Mouse (Mus musculus): ENCODE results near the gene Plpp6. TPM values are rescaled to one million over a fixed set of nuclear protein-coding genes. Genes with fewer than 3 reads are reported as not detected.
A peak's percentile ranks its signal among the peaks of the same experiment; 100 is the strongest.
"Not testable (repeated sequence)": the region's sequence is repeated elsewhere in the genome, so short reads cannot be mapped to it uniquely, and the experiment has no call there.

Gene Plpp6
- polyA plus RNA-seq, 2 experiments from 2014 or later: 1.6 to 2.5 TPM

DNA sequence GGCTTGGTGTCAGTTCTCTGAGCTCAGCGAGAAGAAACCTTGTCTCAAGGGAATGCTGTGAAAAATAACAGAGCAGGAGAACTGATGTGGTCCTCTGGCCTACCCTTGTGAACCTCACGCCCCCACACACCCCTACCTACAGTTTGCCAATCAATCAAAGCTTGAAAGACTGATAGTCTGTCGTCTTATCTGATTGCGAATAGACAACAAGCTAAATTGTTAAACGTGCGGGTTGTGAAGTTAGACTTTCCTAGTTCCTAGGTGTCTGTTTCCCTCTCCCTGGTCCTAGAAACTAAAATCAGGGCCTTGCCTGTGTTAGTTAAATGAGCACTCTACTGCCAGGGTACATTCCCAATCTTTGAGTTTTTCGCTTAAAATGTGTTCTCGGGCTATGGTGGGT is 25.8 kb downstream of the Plpp6 start:
- no peak for ATAC-seq

DNA sequence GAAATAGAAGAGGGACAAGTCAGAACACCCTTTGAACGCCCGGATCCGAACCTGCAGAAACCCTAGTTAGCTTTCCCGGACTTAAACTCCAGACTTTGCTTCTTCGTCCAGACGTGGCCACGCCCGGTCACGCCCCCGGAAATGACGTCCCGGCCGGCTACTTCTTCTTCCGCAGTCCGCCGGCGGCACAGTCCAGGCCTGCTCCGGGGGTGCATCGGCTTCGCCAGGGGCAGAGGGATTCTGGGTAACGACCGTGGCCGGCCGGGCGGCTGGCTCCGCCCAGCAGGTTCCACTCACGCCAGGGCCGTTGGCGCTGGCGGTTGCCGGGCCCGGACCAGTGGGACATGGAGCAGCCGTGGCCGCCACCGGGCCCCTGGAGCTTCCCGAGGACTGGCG is 26.4 kb downstream of the Plpp6 start, which contains the start of gene Cdc37l1:
Gene Cdc37l1 (plus strand): TSS at position 159 of the 396 bp plus-strand sequence.
- ATAC-seq: peak; percentile 88

DNA sequence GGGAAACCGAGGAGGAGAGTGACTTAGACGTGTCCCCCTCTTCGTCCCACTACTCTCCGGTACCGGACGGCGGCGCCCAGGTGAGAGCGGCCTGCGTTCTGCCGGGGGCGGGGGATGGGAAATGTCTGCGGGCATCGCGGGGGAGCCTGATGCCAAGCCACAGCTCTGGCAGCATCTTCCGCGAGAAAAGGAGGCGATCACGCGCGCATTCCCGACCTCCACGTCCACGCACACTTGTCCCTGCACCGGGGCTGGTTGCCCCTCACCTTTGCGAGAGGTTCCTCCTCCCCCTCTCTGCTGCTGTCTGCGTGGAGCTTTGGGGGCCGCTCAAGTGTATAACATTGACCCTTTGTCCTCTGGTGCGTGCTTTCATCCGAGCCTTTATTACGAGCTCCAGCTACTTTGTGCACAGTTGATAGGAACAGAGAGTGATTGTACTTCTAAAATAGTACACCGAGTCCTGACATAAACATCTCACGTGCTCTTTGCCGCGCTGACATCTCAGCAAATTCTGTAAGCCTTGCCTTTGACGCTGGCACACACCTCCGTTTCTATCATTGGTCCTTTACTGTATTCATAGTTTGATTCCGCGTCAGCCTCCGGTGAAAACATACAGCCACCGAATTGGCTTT is 27.0 kb downstream of the Plpp6 start:
- ATAC-seq: peak; percentile 36

DNA sequence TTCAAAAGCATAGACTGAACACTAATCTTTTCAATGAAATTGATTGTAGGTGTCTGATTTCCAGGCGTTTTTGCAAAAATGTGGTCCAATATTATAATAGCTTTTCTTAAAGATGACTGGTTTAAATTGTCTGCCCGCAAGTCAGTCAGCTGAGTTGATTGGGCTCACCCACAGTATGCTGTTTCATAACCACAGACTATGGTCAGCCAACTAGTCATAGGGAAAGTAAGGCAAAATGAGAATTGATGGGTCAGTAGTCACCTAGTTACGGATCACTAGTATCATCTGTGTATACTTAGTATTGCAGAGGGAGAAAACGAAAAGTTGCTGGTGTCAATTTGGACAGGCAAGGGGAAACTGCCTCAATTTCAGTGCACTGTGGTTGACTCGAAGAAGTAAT is 27.6 kb downstream of the Plpp6 start:
- no peak for ATAC-seq

DNA sequence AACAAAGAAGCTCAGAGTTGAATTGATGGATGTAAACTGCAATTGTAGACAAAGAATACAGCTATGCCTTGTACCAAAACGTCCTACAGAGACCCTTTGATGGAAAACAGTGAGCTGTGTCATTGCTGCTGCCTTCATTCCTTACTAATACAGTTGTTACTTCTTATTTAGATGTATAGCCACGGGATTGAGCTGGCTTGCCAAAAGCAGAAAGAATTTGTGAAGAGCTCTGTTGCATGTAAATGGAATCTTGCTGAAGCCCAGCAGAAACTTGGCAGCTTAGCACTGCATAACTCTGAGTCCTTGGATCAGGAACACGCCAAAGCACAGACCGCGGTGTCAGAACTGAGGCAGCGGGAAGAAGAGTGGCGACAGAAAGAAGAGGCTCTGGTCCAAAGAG is 31.1 kb downstream of the Plpp6 start:
- no peak for ATAC-seq

DNA sequence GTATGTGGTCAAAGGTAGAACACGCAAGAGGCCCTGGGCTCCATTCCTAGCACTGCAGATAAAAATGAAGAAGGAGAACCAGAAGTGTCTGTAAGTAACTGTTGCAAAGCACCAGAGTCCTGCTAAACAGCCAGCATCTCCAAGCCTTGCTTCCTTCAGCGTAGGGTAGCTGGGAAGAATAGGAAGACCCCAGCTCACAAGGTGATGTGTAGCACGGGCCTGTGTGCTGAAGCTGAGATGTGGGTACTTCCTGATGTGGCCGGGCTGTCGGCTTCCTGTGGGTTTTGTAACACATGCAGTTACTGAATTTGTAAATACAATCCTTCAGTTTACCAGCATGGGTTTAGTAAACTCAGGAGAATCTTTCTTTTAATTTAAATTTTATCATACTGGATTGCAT is 31.6 kb downstream of the Plpp6 start:
- ATAC-seq: no peak

DNA sequence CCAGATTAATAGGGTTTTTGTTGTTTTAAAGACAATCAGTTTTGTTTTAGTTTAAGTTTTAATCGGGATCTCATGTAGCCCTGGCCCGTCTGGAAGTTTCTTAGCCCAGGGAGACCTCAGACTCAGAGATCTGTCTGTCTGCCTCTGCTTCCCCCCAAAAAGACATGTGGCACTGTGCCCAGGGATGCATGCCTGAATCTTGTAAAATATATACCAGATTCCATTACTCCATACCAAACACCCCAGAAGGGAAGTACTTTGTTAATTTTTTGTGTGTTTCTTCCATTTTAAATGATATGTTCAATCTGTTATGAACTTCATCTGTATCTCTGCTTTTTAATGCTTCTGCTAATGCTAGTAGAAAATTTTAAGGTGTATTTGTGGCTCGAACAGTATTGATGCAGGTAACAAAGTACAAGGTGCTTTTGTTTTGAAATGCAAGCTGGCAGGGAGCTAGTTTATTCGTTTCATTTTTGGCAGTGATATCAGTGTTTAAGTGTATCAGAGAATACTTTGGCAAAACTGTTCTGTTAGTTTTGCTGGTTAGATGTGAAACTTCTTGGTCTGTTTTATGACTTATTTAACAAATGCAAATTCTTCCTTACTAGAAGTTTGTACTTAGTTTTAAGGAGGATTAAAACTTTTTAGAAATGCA is 34.4 kb downstream of the Plpp6 start:
- no peak for ATAC-seq

DNA sequence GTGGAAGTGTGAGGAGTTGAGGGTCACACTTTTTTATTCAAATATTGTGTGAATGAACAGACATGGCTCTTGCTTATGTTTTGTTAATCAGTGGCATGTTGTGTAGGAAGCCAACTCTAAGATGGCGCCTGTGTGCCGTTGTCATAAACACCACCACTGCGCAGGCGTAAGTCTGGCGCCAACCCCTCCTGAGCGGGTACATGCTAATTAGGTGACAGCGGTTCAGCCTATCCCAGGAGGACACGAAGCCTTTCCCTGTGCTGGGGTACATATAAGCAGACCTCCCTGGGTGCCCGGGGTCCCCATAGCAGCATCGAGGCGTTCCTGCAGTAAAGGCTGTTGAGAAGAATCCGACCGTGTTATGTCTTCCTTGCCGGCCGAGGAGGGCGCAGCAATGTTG is 36.6 kb downstream of the Plpp6 start:
- not testable (repeated sequence) for ATAC-seq

DNA sequence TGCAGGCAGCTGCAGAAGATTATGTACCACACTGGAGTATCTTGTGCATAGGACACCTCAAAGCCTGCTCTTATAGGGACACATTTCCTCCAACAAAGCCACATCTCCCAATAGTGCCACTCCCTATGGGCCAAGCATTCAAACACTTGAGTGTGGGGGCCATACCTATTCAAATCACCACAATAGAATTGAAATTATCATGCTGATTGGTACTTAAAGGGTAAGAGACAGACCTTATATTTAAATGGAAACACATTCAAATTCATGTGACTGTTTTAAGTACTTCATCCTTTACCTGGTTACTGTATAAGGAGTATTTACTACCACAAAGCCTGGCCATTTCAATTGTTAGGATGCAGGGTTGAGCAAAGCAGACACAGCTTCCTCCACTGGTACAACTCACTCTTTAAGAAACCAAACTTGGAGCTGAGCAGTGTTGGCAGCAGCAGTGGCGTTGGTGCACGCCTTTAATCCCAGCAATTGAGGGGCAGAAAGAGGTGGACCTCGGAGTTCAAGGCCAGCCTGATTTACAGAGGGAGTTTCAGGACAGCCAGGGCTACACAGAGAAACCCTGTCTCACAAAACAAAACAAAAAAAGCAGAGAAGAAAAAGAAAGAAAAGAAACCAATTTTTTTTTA is 44.4 kb downstream of the Plpp6 start:
- ATAC-seq: no peak

DNA sequence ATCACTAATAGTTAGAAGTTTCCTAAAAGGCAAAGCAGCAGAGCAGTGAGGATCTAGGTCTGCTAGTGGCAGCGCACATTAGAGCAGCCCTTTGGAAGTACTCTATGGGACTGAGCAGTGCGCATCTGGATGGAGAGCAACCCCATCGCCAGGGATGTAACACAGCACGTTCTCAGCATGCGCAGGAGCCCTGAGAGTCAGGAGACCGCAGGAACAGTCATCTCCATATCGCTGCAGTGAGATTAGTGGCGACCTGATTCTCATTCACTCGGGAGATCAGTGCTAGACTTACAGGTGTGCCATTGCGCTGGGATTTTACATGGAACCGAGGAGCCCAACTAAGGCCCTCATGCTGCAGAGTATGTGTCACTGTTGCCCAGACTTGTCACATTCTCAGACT is 45.3 kb downstream of the Plpp6 start:
- no peak for ATAC-seq

DNA sequence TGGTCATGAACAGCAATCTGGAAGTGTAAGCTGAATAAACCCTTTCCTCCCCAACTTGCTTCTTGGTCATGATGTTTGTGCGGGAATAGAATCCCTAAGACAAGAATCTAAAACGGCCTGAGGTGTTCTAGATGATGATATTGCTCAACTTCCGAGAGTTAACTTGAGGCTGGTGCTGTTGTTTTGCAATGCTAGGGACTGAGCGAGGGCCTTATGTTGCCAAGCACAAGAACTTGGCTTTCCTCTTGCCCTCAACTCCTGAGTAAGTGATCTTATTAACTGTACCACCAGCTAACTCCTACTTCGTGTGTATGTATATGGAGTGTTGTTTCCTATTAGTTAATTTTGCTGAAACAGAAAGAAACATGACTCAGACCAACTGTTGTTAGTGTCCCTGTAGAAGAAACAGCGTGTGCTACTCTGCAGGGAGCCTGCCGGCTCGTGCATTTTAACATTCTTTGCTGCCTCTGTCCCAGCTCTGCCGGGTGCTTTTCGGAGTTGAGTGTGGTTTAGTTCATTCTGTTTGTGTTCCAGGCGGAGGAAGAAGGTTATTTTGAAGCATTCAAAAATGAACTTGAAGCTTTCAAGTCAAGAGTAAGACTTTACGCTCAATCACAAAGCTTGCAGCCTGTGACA is 47.7 kb downstream of the Plpp6 start:
- ATAC-seq: no peak

DNA sequence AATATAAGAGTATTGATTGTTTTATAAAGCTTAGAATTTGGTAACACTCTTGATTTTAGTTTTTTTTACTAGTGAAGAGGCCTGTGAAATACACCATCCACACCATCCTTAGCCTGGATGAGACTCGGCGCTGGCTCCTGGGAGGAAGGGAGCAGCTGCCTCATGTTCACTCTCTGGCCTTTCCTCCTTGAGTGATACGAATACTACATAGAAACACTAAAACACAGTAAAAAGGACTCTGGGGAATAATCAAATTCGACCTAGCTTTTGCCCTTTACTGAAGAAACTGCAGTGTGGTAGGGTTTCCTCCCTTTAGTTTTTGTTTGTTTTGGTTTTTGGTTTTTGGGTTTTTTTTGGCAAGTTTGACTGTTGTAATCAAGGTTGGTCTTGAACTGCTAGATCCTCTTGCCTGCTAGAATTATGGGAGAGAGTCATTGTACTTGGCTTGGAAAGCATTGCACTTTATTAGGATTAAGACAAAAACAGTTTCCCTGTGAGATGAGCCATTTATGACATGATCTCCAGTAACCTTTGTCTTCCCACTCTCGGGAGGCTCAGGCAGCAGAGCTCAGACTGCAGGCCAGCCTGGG is 50.8 kb downstream of the Plpp6 start:
- ATAC-seq: no peak

DNA sequence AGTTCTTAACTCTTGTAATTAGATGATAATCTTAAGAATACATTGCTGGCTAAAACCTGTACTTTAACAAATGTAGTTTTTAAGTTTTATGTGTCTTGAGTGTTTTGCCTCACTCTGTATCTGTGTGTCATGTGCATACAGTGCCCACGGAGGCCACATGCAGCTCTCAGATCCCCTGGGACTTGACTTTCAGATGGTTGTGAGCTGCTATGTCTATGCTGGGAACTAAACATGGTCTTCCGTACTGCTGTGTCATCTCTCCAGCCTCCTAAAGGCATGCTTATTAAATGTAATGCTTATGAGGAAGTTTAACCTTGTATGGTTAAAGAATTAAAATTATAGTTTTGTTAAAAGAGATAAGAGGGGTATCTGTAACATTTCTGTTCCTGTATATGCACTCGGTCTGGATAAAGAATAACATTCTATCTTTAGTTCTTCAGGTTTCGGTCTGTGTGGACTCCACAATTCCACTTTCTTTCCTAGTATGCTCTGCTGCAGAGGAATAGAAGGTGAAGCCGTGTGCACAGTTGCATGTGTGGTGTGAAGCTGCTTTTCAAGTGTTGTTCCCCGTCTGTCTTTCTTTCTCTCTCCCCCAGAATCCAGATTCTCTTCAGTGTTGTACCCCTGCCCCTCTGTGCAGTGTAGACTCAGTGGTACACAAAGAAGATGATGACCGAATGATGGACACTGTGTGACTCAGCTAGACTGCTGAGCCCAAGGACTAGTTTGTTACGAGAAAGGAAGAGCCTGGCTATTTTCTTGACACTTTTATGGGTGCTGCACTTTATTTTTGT is 51.9 kb downstream of the Plpp6 start:
- no peak for ATAC-seq

DNA sequence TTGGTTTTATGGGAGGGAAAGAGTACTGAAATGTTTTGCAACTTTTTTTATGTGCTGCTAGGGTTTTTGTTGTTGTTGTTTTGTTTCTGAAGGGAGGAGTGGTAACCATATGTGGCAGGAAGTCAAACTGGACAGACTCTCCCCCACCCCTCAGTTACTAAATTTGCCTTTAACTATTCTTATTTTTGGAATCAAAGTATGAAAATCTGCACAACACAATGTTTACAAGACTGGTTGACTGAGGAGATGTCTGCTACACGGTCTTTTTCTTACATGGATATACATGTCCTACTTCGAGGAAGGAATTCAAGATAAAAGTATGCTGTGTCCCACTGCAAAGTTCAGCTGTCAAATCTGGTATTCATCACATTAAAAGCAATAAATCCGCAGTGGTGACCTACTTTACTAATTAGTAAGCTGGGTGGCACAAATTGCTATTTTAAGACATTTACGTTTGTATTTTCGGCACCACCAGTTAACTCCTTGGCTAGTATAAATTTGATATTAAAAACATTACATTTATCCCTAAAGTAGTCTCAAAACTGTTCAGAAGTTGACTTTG is 52.5 kb downstream of the Plpp6 start:
- ATAC-seq: no peak

Other genes with a start within 250 kb of the Plpp6 start
- not detected for gene Slc1a1, start 128.9 kb upstream of the Plpp6 start, polyA plus RNA-seq (2017; shearing (Covaris generic))
- under 1 TPM in 1 of 2 experiments, not detected in 1; 0.22 TPM for gene 4430402I18Rik, start 3.8 kb downstream of the Plpp6 start, polyA plus RNA-seq (2017; shearing (Covaris generic))
- gene Cdc37l1, start 26.4 kb downstream of the Plpp6 start, polyA plus RNA-seq (2017; shearing (Covaris generic)): 10 to 100 TPM; 26.7 to 38.7 TPM
- gene Ak3, start 84.0 kb downstream of the Plpp6 start, polyA plus RNA-seq (2017; shearing (Covaris generic)): 10 to 100 TPM; 21.3 to 23.5 TPM
- 10 to 100 TPM; 23.8 to 24.0 TPM for gene Rcl1, start 137.4 kb downstream of the Plpp6 start, polyA plus RNA-seq (2017; shearing (Covaris generic))